Mouse (Mus musculus) forebrain, postnatal 0 days (tissue): ENCODE measurements at regions not wholly inside any gene's neighbourhood (a gene's known extent, or its start where the extent isn't known, plus 50 kb on each side); places are given as distances from the start of the nearest gene placed in this dataset.

Experiments
- ATAC-seq: fragments of 200-750 bp; cut with Nextera tagmentation; 2 replicates; pipeline ENCODE4 v1.8.0; 2017; ENCODE audit warnings: mild to moderate bottlenecking, moderate library complexity
- DNase-seq: peaks from one replicate; pipeline ENCODE4 v3.0.0-alpha.2; 2015
- H3K27ac ChIP-seq: fragments of 300-500 bp; sonication (generic); 2 replicates; pipeline ENCODE4 v1.5.1; 2014; ENCODE audit warnings: low read depth, mild to moderate bottlenecking, antibody characterized with exemption, low read length, moderate library complexity, mixed read lengths
- H3K27me3 ChIP-seq: fragments of 300-500 bp; sonication (generic); 2 replicates; pipeline ENCODE4 v1.6.1; 2014; ENCODE audit warnings: mild to moderate bottlenecking, low read length, mixed read lengths; ENCODE audit not compliant: insufficient read depth
- H3K36me3 ChIP-seq: fragments of 300-500 bp; sonication (generic); 2 replicates; pipeline ENCODE4 v1.6.1; 2014; ENCODE audit warnings: mild to moderate bottlenecking, moderate library complexity; ENCODE audit not compliant: insufficient read depth
- H3K4me1 ChIP-seq: fragments of 300-500 bp; sonication (generic); 2 replicates; pipeline ENCODE4 v1.6.1; 2014; ENCODE audit warnings: antibody characterized with exemption; ENCODE audit not compliant: insufficient read depth
- H3K4me2 ChIP-seq: fragments of 300-500 bp; sonication (generic); 2 replicates; pipeline ENCODE4 v1.6.1; 2014; ENCODE audit warnings: low read depth, mild to moderate bottlenecking, moderate library complexity
- H3K4me3 ChIP-seq: fragments of 300-500 bp; sonication (generic); 2 replicates; pipeline ENCODE4 v1.5.1; 2014; ENCODE audit warnings: low read depth, low read length, mixed read lengths
- H3K9ac ChIP-seq: fragments of 300-500 bp; sonication (generic); 2 replicates; pipeline ENCODE4 v1.6.1; 2014; ENCODE audit warnings: mild to moderate bottlenecking
- H3K9me3 ChIP-seq: fragments of 300-500 bp; sonication (generic); 2 replicates; pipeline ENCODE4 v1.6.1; 2016; ENCODE audit warnings: low read length
- CTCF ChIP-seq: sonication (generic); IDR thresholded peaks from 2 replicates; pipeline ENCODE4 v1.5.1; 2016; ENCODE audit warnings: antibody characterized with exemption, control low read depth, low read depth
- WGBS: fragments of 180-500 bp; shearing (Covaris S2); extraction: QIAGEN DNeasy Blood & Tissue Kit; methylation state at CpG from one replicate; pipeline ENCODE4 v1.1.7; 2014; 5-methylcytosine and 5-hydroxymethylcytosine counted together

- H3K36me3 ChIP-seq = no peaks in the 10 kb centered on the region
- TF ChIP-seq CTCF = peak; percentile 16; the same call in 1 of the 2 replicates
- no peak overlapping the region for H3K4me3 ChIP-seq
- H3K27me3 ChIP-seq = no peaks in the 10 kb centered on the region
- H3K9ac ChIP-seq = no peak overlapping the region
- 59% methylated on average over 2 of the region's 2 CpGs for WGBS
- H3K4me2 ChIP-seq = no peak overlapping the region
- ATAC-seq = no peak
- no peak for DNase-seq
- H3K27ac ChIP-seq = no peak overlapping the region
- H3K4me1 ChIP-seq = no peaks in the 10 kb centered on the region
- no peaks in the 10 kb centered on the region for H3K9me3 ChIP-seq
These were observed 5629.1 kb downstream of the 9330182O14Rik start for GRCm38 (mm10) chr15:45763225-45763624.
